ENCODE assay signal across 19 mouse cellular contexts in genomic region chr9:83098652-83099307, GRCm38 (mm10). TPM values are rescaled to one million over a fixed set of nuclear protein-coding genes. Genes with fewer than 3 reads are reported as not detected.
DNase-seq lines count a peak whose midpoint lies in the region; ATAC-seq lines count a peak whose summit lies in the region.
"Had no signal": no experiment of that assay in that cellular context is flagged by ENCODE, and none has a peak within 500 bp of the region (broad histone marks: within the 10 kb centered on the region; RNA-seq: fewer than 3 reads in every experiment).

No protein-coding gene starts in this region.

- H3K4me1 ChIP-seq in embryonic facial prominence, embryonic 14.5 days (ENCODE audit: control insufficient read depth, insufficient read depth, low read length): peaks cover 9% of the 10 kb centered on the region; the same call in 1 of the 2 replicates
- peaks cover 13% of the 10 kb centered on the region for H3K4me1 ChIP-seq in embryonic facial prominence, embryonic 10.5 days
- peaks cover 8% of the 10 kb centered on the region; the same call in 1 of the 2 replicates for H3K4me1 ChIP-seq in midbrain, embryonic 12.5 days
- no peaks in the 10 kb centered on the region for H3K4me1 ChIP-seq in midbrain, embryonic 11.5 days (ENCODE audit: control insufficient read depth, insufficient read depth, low read length)
- H3K4me1 ChIP-seq in forebrain, embryonic 10.5 days: peaks cover 38% of the 10 kb centered on the region
- H3K4me1 ChIP-seq: neural tube, embryonic 12.5 days had no signal

- ATAC-seq in embryonic facial prominence, embryonic 14.5 days (ENCODE audit: low read depth): 0 out of 2 replicates have a peak, but pooled peaks have one; percentile 30
- peak; percentile 47; the same call in 1 of the 2 replicates for ATAC-seq in midbrain, embryonic 12.5 days (ENCODE audit: low FRiP score, low read depth)
- ATAC-seq in midbrain, embryonic 11.5 days (ENCODE audit: low FRiP score): no peak
- peak; percentile 66 for ATAC-seq in granulocyte monocyte progenitor cell, adult 5-6 weeks (replicated peaks; ENCODE audit: poor library complexity, severe bottlenecking)
- ATAC-seq: CD4-positive, CD25-positive, alpha-beta regulatory T cell, adult 4 months; intestine, embryonic 16.5 days; liver, postnatal 0 days had no signal

- H3K9ac ChIP-seq in embryonic facial prominence, embryonic 14.5 days (ENCODE audit: low read depth, low read length): no peak overlapping the region
- no peak overlapping the region for H3K9ac ChIP-seq in midbrain, embryonic 12.5 days (replicated peaks)
- H3K9ac ChIP-seq in midbrain, embryonic 11.5 days (ENCODE audit: low read length): no peak overlapping the region
- H3K9ac ChIP-seq: hindbrain, embryonic 14.5 days; limb, embryonic 13.5 days; liver, postnatal 0 days; neural tube, embryonic 12.5 days had no signal

- no peaks in the 10 kb centered on the region for H3K27me3 ChIP-seq in embryonic facial prominence, embryonic 14.5 days (replicated peaks; ENCODE audit: control insufficient read depth, insufficient read depth, low read length)
- H3K27me3 ChIP-seq in embryonic facial prominence, embryonic 10.5 days (replicated peaks; ENCODE audit: low read depth, poor library complexity, severe bottlenecking): no peaks in the 10 kb centered on the region
- H3K27me3 ChIP-seq in midbrain, embryonic 12.5 days: no peaks in the 10 kb centered on the region
- no peaks in the 10 kb centered on the region for H3K27me3 ChIP-seq in midbrain, embryonic 11.5 days (ENCODE audit: control insufficient read depth, insufficient read depth, low read length)
- H3K27me3 ChIP-seq in forebrain, embryonic 10.5 days (ENCODE audit: poor library complexity, severe bottlenecking): no peaks in the 10 kb centered on the region
- H3K27me3 ChIP-seq: limb, embryonic 13.5 days; neural tube, embryonic 12.5 days had no signal

- H3K36me3 ChIP-seq in embryonic facial prominence, embryonic 14.5 days (ENCODE audit: control insufficient read depth, insufficient read depth, low read length): no peaks in the 10 kb centered on the region
- H3K36me3 ChIP-seq in embryonic facial prominence, embryonic 10.5 days (replicated peaks): no peaks in the 10 kb centered on the region
- no peaks in the 10 kb centered on the region for H3K36me3 ChIP-seq in midbrain, embryonic 12.5 days
- H3K36me3 ChIP-seq in midbrain, embryonic 11.5 days (ENCODE audit: control insufficient read depth, insufficient read depth, low read length): no peaks in the 10 kb centered on the region
- H3K36me3 ChIP-seq in forebrain, embryonic 10.5 days (replicated peaks): no peaks in the 10 kb centered on the region
- H3K36me3 ChIP-seq: G1E; limb, embryonic 13.5 days; neural tube, embryonic 12.5 days had no signal

- WGBS in embryonic facial prominence, embryonic 14.5 days: 60% methylated on average over 12 of the region's 12 CpGs
- 75% methylated on average over 12 of the region's 12 CpGs for WGBS in embryonic facial prominence, embryonic 10.5 days
- 62% methylated on average over 12 of the region's 12 CpGs for WGBS in midbrain, embryonic 12.5 days
- WGBS in midbrain, embryonic 11.5 days: 75% methylated on average over 12 of the region's 12 CpGs
- WGBS in forebrain, embryonic 10.5 days: 48% methylated on average over 12 of the region's 12 CpGs

- no peaks in the 10 kb centered on the region for H3K9me3 ChIP-seq in embryonic facial prominence, embryonic 14.5 days (ENCODE audit: control insufficient read depth, low read length)
- no peaks in the 10 kb centered on the region for H3K9me3 ChIP-seq in embryonic facial prominence, embryonic 10.5 days
- no peaks in the 10 kb centered on the region for H3K9me3 ChIP-seq in midbrain, embryonic 12.5 days
- H3K9me3 ChIP-seq in midbrain, embryonic 11.5 days (ENCODE audit: control insufficient read depth, low read length): no peaks in the 10 kb centered on the region
- H3K9me3 ChIP-seq in forebrain, embryonic 10.5 days: no peaks in the 10 kb centered on the region
- H3K9me3 ChIP-seq: G1E; limb, embryonic 13.5 days; neural tube, embryonic 12.5 days had no signal

- DNase-seq in embryonic facial prominence, embryonic 14.5 days (ENCODE audit: low spot score): no peak
- DNase-seq in embryonic facial prominence, embryonic 10.5 days (ENCODE audit: low spot score): no peak
- DNase-seq in midbrain, embryonic 11.5 days (ENCODE audit: low spot score, missing footprints): no peak
- no peak for DNase-seq in forebrain, embryonic 10.5 days (ENCODE audit: extremely low spot score, low spot score)
- no peak for DNase-seq in ovary, postnatal 36 days (ENCODE audit: low spot score)
- DNase-seq in urinary bladder, adult 18-20 months (ENCODE audit: low spot score in 2 of 2): no peak
- DNase-seq: adrenal gland, postnatal 25 days; cerebellum, adult 2 months; heart, postnatal 10 days; liver, postnatal 0 days; thymus, postnatal 25 days had no signal

- H3K27ac ChIP-seq in embryonic facial prominence, embryonic 14.5 days (replicated peaks; ENCODE audit: low read depth, low read length): no peak overlapping the region
- H3K27ac ChIP-seq in embryonic facial prominence, embryonic 10.5 days (replicated peaks): no peak overlapping the region
- H3K27ac ChIP-seq in midbrain, embryonic 12.5 days (replicated peaks): no peak overlapping the region
- no peak overlapping the region for H3K27ac ChIP-seq in midbrain, embryonic 11.5 days (ENCODE audit: low read depth, low read length)
- H3K27ac ChIP-seq in forebrain, embryonic 10.5 days: peak overlapping the region; percentile 35
- H3K27ac ChIP-seq: hindbrain, embryonic 14.5 days; limb, embryonic 13.5 days; neural tube, embryonic 12.5 days had no signal

- no peak overlapping the region for H3K4me3 ChIP-seq in embryonic facial prominence, embryonic 14.5 days (ENCODE audit: low read depth, low read length)
- H3K4me3 ChIP-seq in embryonic facial prominence, embryonic 10.5 days: no peak overlapping the region
- no peak overlapping the region for H3K4me3 ChIP-seq in midbrain, embryonic 12.5 days
- H3K4me3 ChIP-seq in midbrain, embryonic 11.5 days (ENCODE audit: low read depth, low read length): no peak overlapping the region
- peak overlapping the region; percentile 2; the same call in 1 of the 2 replicates for H3K4me3 ChIP-seq in forebrain, embryonic 10.5 days
- H3K4me3 ChIP-seq: limb, embryonic 13.5 days; neural tube, embryonic 12.5 days had no signal

- H3K4me2 ChIP-seq in embryonic facial prominence, embryonic 14.5 days (ENCODE audit: low read depth, low read length): no peak overlapping the region
- no peak overlapping the region for H3K4me2 ChIP-seq in midbrain, embryonic 12.5 days (replicated peaks)
- H3K4me2 ChIP-seq in midbrain, embryonic 11.5 days: no peak overlapping the region
- H3K4me2 ChIP-seq: hindbrain, embryonic 14.5 days; limb, embryonic 13.5 days; neural tube, embryonic 12.5 days had no signal

RNA-seq across cellular contexts. Expression of gene Hmgn3, which starts 47.7 kb away (rescaled TPM):
- 164 and 171 TPM in 2 replicates for polyA plus RNA-seq in embryonic facial prominence, embryonic 14.5 days (2014; fragmentation: Nextera tagmentation; extraction: Ambion mirVana)
- polyA plus RNA-seq in embryonic facial prominence, embryonic 10.5 days (2016; fragmentation: Nextera tagmentation; extraction: Ambion mirVana): 110 and 125 TPM in 2 replicates
- 142 and 145 TPM in 2 replicates for polyA plus RNA-seq in midbrain, embryonic 12.5 days (2016; fragmentation: Nextera tagmentation; extraction: Ambion mirVana)
- 154 and 172 TPM in 2 replicates for polyA plus RNA-seq in midbrain, embryonic 11.5 days (2014; fragmentation: Nextera tagmentation; extraction: Ambion mirVana)
- 154 and 160 TPM in 2 replicates for polyA plus RNA-seq in forebrain, embryonic 10.5 days (2016; fragmentation: Nextera tagmentation; extraction: Ambion mirVana)
- total RNA-seq in granulocyte monocyte progenitor cell, adult 5-6 weeks (2014; fragmentation: Nextera tagmentation): 38.3 and 41.4 TPM in 2 replicates
- 14.3 and 24.5 TPM in 2 replicates for total RNA-seq in granulocyte monocyte progenitor cell, adult 5-6 weeks (2017)
- polyA plus RNA-seq: G1E had no signal
